Mouse (Mus musculus): ENCODE measurements around the gene U2surp.
A peak's percentile ranks its signal among the peaks of the same experiment; 100 is the strongest.

Gene U2surp

GRCm38 (mm10) chr9:95511472-95512330 lies at the start of gene U2surp:
U2surp (minus strand) TSS chr9:95511996.
- DNase-seq (ENCODE audit: low spot score): peak; percentile 96

GRCm38 (mm10) chr9:95559936-95560735 lies 48.3 kb upstream of the U2surp start:
- no peak for DNase-seq (ENCODE audit: low spot score)

GRCm38 (mm10) chr9:95559059-95559935 lies 47.5 kb upstream of the U2surp start, which contains the start of gene Paqr9:
Paqr9 (plus strand) TSS chr9:95559657.
- no peak for DNase-seq (ENCODE audit: low spot score)

GRCm38 (mm10) chr9:95558726-95559058 lies 46.9 kb upstream of the U2surp start:
- no peak for DNase-seq (ENCODE audit: low spot score)

- DNase-seq (ENCODE audit: low spot score): no peak
Measured at GRCm38 (mm10) chr9:95557722-95558121, 45.9 kb upstream of the U2surp start.

GRCm38 (mm10) chr9:95556067-95556512 lies 44.3 kb upstream of the U2surp start:
- no peak for DNase-seq (ENCODE audit: low spot score)

- DNase-seq (ENCODE audit: low spot score): no peak
Measured at GRCm38 (mm10) chr9:95555233-95555740, 43.5 kb upstream of the U2surp start.

GRCm38 (mm10) chr9:95554231-95555221 lies 42.7 kb upstream of the U2surp start:
- no peak for DNase-seq (ENCODE audit: low spot score)

GRCm38 (mm10) chr9:95552175-95552705 lies 40.4 kb upstream of the U2surp start:
- DNase-seq (ENCODE audit: low spot score): no peak

GRCm38 (mm10) chr9:95550856-95551774 lies 39.3 kb upstream of the U2surp start:
- no peak for DNase-seq (ENCODE audit: low spot score)

GRCm38 (mm10) chr9:95549626-95550411 lies 38.0 kb upstream of the U2surp start:
- DNase-seq (ENCODE audit: low spot score): no peak

- no peak for DNase-seq (ENCODE audit: low spot score)
Measured at GRCm38 (mm10) chr9:95546679-95547078, 34.9 kb upstream of the U2surp start.

- DNase-seq (ENCODE audit: low spot score): no peak
Measured at GRCm38 (mm10) chr9:95544598-95544997, 32.8 kb upstream of the U2surp start.

GRCm38 (mm10) chr9:95542475-95542874 lies 30.7 kb upstream of the U2surp start:
- DNase-seq (ENCODE audit: low spot score): no peak

GRCm38 (mm10) chr9:95541650-95542432 lies 30.0 kb upstream of the U2surp start:
- no peak for DNase-seq (ENCODE audit: low spot score)

- no peak for DNase-seq (ENCODE audit: low spot score)
Measured at GRCm38 (mm10) chr9:95541208-95541607, 29.4 kb upstream of the U2surp start.

- peak; percentile 38 for DNase-seq (ENCODE audit: low spot score)
Measured at GRCm38 (mm10) chr9:95540487-95540886, 28.7 kb upstream of the U2surp start.

Data from lung, postnatal 25 days (tissue).